Mouse (Mus musculus): ENCODE results near the gene Ifitm2. TPM values are rescaled to one million over a fixed set of nuclear protein-coding genes. Genes with fewer than 3 reads are reported as not detected.

Gene Ifitm2
- polyA plus RNA-seq, 1 experiment: 609 TPM

DNA sequence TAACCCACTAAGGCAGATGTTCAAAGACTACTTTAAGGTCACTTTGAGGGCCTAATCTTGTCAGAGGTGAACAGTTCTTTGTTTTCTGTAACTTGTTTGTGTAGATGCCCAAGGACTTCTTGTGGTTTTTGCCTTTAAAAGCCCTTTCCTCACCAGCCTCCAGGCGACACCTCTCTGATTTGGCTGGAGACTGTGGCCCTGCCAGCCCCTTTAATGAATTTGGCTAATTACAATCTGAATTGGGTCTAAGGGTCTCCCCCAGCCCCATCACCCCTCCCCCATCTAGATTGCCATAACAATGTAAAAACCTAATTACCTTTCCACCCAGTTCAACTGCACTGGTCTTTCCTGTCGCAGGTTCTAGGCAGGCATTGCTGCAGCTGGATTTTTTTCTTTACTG is 6.9 kb upstream of the Ifitm2 start:
- Histone ChIP-seq H3K79me2 (ENCODE audit: control insufficient read depth, insufficient read depth) (no peaks in the 10 kb centered on the region), H3K79me3 (ENCODE audit: low read depth) (no peaks in the 10 kb centered on the region), H3K27me3 (ENCODE audit: control insufficient read depth, insufficient read depth, insufficient read length) (no peaks in the 10 kb centered on the region), H3K4me3 (ENCODE audit: insufficient read depth, poor library complexity, severe bottlenecking) (no peak overlapping the region), H3K36me3 (ENCODE audit: control insufficient read depth, insufficient read depth) (no peaks in the 10 kb centered on the region), H3ac (ENCODE audit: control insufficient read depth, insufficient read length, low read depth) (no peak overlapping the region)
- TF ChIP-seq CEBPB (IDR thresholded peaks at IDR 0.05; ENCODE audit: low read depth) (no peak), MYOG (IDR thresholded peaks at IDR 0.05; ENCODE audit: control insufficient read depth, extremely low read depth, insufficient read length) (no peak), MAX (IDR thresholded peaks at IDR 0.05) (no peak), USF1 (IDR thresholded peaks at IDR 0.05; ENCODE audit: low read depth) (no peak), FOSL1 (IDR thresholded peaks at IDR 0.05; ENCODE audit: insufficient read depth, low read length, poor library complexity, severe bottlenecking) (no peak), CTCF (IDR thresholded peaks at IDR 0.05; ENCODE audit: control insufficient read depth, insufficient read depth, insufficient read length) (no peak), MYOD1 (IDR thresholded peaks at IDR 0.05; ENCODE audit: control insufficient read depth, insufficient read length, low read depth) (no peak)

DNA sequence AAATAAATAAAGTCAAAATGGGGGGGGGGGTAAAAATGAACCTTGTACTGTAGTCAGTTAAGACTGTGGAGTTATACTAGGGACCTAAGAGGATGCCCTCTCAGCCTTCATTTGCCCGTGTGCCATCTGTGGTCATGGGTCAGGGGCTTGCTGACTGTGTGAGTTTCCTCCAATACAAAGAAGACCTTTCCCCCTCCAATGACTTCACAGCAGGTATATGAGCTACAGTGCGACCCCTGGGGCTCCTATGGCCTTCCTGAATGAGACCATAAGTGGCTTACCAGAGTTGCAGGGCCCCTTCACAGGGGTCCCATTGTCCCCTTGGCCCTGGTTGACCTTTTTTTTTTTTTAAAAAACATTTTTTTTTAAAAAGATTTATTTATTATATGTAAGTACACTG is 5.6 kb upstream of the Ifitm2 start:
- no peak for TF ChIP-seq MYOG (IDR thresholded peaks at IDR 0.05; ENCODE audit: control insufficient read depth, extremely low read depth, insufficient read length)
- TF ChIP-seq FOSL1 (IDR thresholded peaks at IDR 0.05; ENCODE audit: insufficient read depth, low read length, poor library complexity, severe bottlenecking): no peak
- TF ChIP-seq CEBPB (IDR thresholded peaks at IDR 0.05; ENCODE audit: low read depth): no peak
- TF ChIP-seq MAX (IDR thresholded peaks at IDR 0.05): no peak
- TF ChIP-seq USF1 (IDR thresholded peaks at IDR 0.05; ENCODE audit: low read depth): no peak
- no peak for TF ChIP-seq MYOD1 (IDR thresholded peaks at IDR 0.05; ENCODE audit: control insufficient read depth, insufficient read length, low read depth)
- TF ChIP-seq CTCF (IDR thresholded peaks at IDR 0.05; ENCODE audit: control insufficient read depth, insufficient read depth, insufficient read length): no peak
- Histone ChIP-seq H3K79me2 (ENCODE audit: control insufficient read depth, insufficient read depth) (no peaks in the 10 kb centered on the region), H3ac (ENCODE audit: control insufficient read depth, insufficient read length, low read depth) (no peak overlapping the region), H3K4me3 (ENCODE audit: insufficient read depth, poor library complexity, severe bottlenecking) (no peak overlapping the region), H3K79me3 (ENCODE audit: low read depth) (no peaks in the 10 kb centered on the region), H3K27me3 (ENCODE audit: control insufficient read depth, insufficient read depth, insufficient read length) (no peaks in the 10 kb centered on the region), H3K36me3 (ENCODE audit: control insufficient read depth, insufficient read depth) (no peaks in the 10 kb centered on the region)

DNA sequence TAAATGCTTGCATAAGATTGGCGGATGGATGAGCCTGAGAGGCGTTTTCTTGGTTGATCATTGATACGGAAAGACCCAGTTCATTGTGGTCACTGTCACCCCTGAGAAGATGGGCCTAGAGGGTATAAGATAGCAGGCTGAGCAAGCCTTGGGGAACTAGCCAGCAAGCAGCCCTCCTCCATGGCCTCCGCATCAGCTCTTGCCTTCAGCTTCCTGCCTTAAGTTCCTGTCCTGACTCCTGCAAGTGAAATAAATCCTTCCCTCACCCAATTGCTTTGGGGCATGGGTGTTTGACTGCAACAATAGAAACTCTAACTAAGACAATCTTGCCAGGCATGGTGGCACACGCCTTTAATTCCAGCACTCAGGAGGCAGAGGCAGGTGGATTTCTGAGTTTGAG is 4.2 kb upstream of the Ifitm2 start:
- H3ac ChIP-seq (ENCODE audit: control insufficient read depth, insufficient read length, low read depth): no peak overlapping the region
- TF ChIP-seq MAX (IDR thresholded peaks at IDR 0.05): no peak
- TF ChIP-seq MYOG (IDR thresholded peaks at IDR 0.05; ENCODE audit: control insufficient read depth, extremely low read depth, insufficient read length): no peak
- TF ChIP-seq MYOD1 (IDR thresholded peaks at IDR 0.05; ENCODE audit: control insufficient read depth, insufficient read length, low read depth): no peak
- no peak for TF ChIP-seq CEBPB (IDR thresholded peaks at IDR 0.05; ENCODE audit: low read depth)
- no peak for TF ChIP-seq FOSL1 (IDR thresholded peaks at IDR 0.05; ENCODE audit: insufficient read depth, low read length, poor library complexity, severe bottlenecking)
- TF ChIP-seq USF1 (IDR thresholded peaks at IDR 0.05; ENCODE audit: low read depth): no peak
- TF ChIP-seq CTCF (IDR thresholded peaks at IDR 0.05; ENCODE audit: control insufficient read depth, insufficient read depth, insufficient read length): no peak
- no peak overlapping the region for H3K4me3 ChIP-seq (ENCODE audit: insufficient read depth, poor library complexity, severe bottlenecking)
- peaks cover 8% of the 10 kb centered on the region for H3K79me2 ChIP-seq (ENCODE audit: control insufficient read depth, insufficient read depth)
- H3K27me3 ChIP-seq (ENCODE audit: control insufficient read depth, insufficient read depth, insufficient read length): no peaks in the 10 kb centered on the region
- no peaks in the 10 kb centered on the region for H3K36me3 ChIP-seq (ENCODE audit: control insufficient read depth, insufficient read depth)
- H3K79me3 ChIP-seq (ENCODE audit: low read depth): peaks cover 7% of the 10 kb centered on the region

DNA sequence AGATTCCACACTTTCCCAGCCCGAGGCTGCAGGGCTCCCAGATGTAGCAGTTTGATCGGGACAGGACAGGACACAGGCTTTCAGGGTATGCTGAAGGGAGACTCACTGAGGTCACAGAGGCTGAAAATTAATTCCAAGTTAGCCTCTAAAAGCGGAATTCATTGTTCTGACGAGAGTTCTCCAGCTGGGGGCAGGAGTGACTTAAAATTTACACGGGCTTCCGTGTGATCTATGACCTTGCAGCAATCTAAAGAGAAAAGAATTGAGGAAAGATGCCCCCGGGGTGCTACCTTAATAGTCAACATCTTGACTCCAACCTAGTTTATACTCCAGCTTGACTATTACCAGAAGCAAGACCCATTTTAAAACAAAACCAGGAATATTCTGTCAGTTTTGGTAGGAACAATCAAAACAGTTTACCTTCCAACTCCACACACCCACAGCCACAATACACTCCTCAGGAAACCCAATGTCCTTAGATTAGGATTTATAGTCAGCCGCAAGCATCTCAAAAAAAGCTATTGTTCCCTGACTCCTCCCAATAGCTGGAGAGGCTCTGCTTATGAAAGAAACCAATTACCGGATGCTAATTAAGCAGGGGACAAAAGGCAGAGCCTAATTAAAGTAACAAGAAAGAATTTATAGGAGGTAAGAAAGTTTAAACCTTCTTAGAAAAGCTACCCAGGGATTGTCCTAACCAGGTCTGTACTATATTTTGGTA is 3.6 kb upstream of the Ifitm2 start:
- no peaks in the 10 kb centered on the region for H3K27me3 ChIP-seq (ENCODE audit: control insufficient read depth, insufficient read depth, insufficient read length)
- TF ChIP-seq MAX (IDR thresholded peaks at IDR 0.05) (no peak), USF1 (IDR thresholded peaks at IDR 0.05; ENCODE audit: low read depth) (no peak), MYOG (IDR thresholded peaks at IDR 0.05; ENCODE audit: control insufficient read depth, extremely low read depth, insufficient read length) (no peak), FOSL1 (IDR thresholded peaks at IDR 0.05; ENCODE audit: insufficient read depth, low read length, poor library complexity, severe bottlenecking) (no peak), CEBPB (IDR thresholded peaks at IDR 0.05; ENCODE audit: low read depth) (no peak), MYOD1 (IDR thresholded peaks at IDR 0.05; ENCODE audit: control insufficient read depth, insufficient read length, low read depth) (no peak), CTCF (IDR thresholded peaks at IDR 0.05; ENCODE audit: control insufficient read depth, insufficient read depth, insufficient read length) (peak; percentile 4)
- no peak overlapping the region for H3K4me3 ChIP-seq (ENCODE audit: insufficient read depth, poor library complexity, severe bottlenecking)
- H3K79me3 ChIP-seq (ENCODE audit: low read depth): peaks cover 13% of the 10 kb centered on the region
- H3K36me3 ChIP-seq (ENCODE audit: control insufficient read depth, insufficient read depth): no peaks in the 10 kb centered on the region
- peaks cover 14% of the 10 kb centered on the region for H3K79me2 ChIP-seq (ENCODE audit: control insufficient read depth, insufficient read depth)
- no peak overlapping the region for H3ac ChIP-seq (ENCODE audit: control insufficient read depth, insufficient read length, low read depth)

DNA sequence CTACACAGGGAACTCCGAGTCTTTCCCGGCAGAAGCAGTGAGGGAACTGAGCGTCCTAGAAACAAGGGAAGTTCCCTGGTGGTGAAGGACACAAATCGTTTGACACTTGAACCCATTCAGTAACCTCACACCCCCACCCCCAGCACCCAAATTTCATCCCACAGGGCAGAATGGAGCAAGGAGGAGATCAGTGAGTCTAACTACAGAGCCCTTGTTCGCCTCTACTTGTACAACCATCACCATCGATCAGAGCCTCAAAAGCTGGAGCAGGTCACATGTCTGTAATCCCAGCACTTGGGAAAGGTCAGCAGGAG is 726 bp upstream of the Ifitm2 start:
- Histone ChIP-seq H3ac (ENCODE audit: control insufficient read depth, insufficient read length, low read depth) (no peak overlapping the region), H3K36me3 (ENCODE audit: control insufficient read depth, insufficient read depth) (peaks cover 9% of the 10 kb centered on the region)
- TF ChIP-seq CEBPB (IDR thresholded peaks at IDR 0.05; ENCODE audit: low read depth) (no peak), USF1 (IDR thresholded peaks at IDR 0.05; ENCODE audit: low read depth) (no peak), MYOG (IDR thresholded peaks at IDR 0.05; ENCODE audit: control insufficient read depth, extremely low read depth, insufficient read length) (no peak), MYOD1 (IDR thresholded peaks at IDR 0.05; ENCODE audit: control insufficient read depth, insufficient read length, low read depth) (no peak), CTCF (IDR thresholded peaks at IDR 0.05; ENCODE audit: control insufficient read depth, insufficient read depth, insufficient read length) (no peak), MAX (IDR thresholded peaks at IDR 0.05) (no peak), FOSL1 (IDR thresholded peaks at IDR 0.05; ENCODE audit: insufficient read depth, low read length, poor library complexity, severe bottlenecking) (no peak)

More for the DNA sequence above, 726 bp upstream of the Ifitm2 start:
- no peaks in the 10 kb centered on the region for H3K27me3 ChIP-seq (ENCODE audit: control insufficient read depth, insufficient read depth, insufficient read length)
- H3K4me3 ChIP-seq (ENCODE audit: insufficient read depth, poor library complexity, severe bottlenecking): no peak overlapping the region
- peaks cover 38% of the 10 kb centered on the region for H3K79me3 ChIP-seq (ENCODE audit: low read depth)
- H3K79me2 ChIP-seq (ENCODE audit: control insufficient read depth, insufficient read depth): peaks cover 43% of the 10 kb centered on the region
